In the genomic region with DNA sequence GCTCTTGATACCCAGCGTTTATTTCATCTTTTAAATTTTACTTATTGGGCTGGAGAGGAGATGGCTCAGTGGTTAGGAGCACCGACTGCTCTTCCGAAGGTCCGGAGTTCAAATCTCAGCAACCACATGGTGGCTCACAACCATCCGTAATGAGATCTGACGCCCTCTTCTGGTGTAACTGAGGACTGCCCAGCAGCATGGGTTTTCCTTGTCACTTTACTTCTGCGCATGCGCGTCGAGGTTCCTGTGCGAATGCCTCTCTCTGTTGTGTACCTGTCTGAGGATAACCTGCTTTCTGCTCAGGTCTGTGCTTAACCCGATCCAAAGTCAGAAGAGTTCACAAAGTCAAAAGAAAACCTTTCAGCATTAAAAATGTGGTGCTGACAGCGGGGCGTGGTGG, we compare ENCODE assay signal across 15 mouse cellular contexts.
"Had no signal": no experiment of that assay in that cellular context is flagged by ENCODE, and none has a peak within 500 bp of the region (broad histone marks: within the 10 kb centered on the region; RNA-seq: fewer than 3 reads in every experiment).

No protein-coding gene starts in this region.

- H3K4me3 ChIP-seq: limb, embryonic 13.5 days; megakaryocyte, embryonic 14.5 days; midbrain, embryonic 15.5 days; neural tube, embryonic 13.5 days; stomach, embryonic 15.5 days had no signal

- H3K4me1 ChIP-seq: limb, embryonic 13.5 days; midbrain, embryonic 15.5 days; neural tube, embryonic 13.5 days; stomach, embryonic 15.5 days had no signal

- H3K36me3 ChIP-seq: limb, embryonic 13.5 days; midbrain, embryonic 15.5 days; neural tube, embryonic 13.5 days; stomach, embryonic 15.5 days had no signal

- H3K27ac ChIP-seq: kidney, postnatal 0 days; limb, embryonic 13.5 days; liver, embryonic 14.5 days; macrophage; midbrain, embryonic 15.5 days; neural tube, embryonic 13.5 days; stomach, embryonic 15.5 days had no signal

- H3K27me3 ChIP-seq: limb, embryonic 13.5 days; megakaryocyte, embryonic 14.5 days; midbrain, embryonic 15.5 days; neural tube, embryonic 13.5 days; stomach, embryonic 15.5 days had no signal

- DNase-seq: kidney, adult 9 months; layer of hippocampus, postnatal 36 days; lung, adult 2 months; lung, postnatal 10 days; retina, postnatal 1 day; right cerebral cortex, postnatal 14 days; thymus, postnatal 4 days had no signal
